Mouse (Mus musculus): ENCODE measurements around the gene Hs3st5. TPM values are rescaled to one million over a fixed set of nuclear protein-coding genes. Genes with fewer than 3 reads are reported as not detected.

Gene Hs3st5
- polyA plus RNA-seq (2014; fragmentation: Nextera tagmentation; extraction: Ambion mirVana) = 2.2 and 2.6 TPM in 2 replicates

DNA sequence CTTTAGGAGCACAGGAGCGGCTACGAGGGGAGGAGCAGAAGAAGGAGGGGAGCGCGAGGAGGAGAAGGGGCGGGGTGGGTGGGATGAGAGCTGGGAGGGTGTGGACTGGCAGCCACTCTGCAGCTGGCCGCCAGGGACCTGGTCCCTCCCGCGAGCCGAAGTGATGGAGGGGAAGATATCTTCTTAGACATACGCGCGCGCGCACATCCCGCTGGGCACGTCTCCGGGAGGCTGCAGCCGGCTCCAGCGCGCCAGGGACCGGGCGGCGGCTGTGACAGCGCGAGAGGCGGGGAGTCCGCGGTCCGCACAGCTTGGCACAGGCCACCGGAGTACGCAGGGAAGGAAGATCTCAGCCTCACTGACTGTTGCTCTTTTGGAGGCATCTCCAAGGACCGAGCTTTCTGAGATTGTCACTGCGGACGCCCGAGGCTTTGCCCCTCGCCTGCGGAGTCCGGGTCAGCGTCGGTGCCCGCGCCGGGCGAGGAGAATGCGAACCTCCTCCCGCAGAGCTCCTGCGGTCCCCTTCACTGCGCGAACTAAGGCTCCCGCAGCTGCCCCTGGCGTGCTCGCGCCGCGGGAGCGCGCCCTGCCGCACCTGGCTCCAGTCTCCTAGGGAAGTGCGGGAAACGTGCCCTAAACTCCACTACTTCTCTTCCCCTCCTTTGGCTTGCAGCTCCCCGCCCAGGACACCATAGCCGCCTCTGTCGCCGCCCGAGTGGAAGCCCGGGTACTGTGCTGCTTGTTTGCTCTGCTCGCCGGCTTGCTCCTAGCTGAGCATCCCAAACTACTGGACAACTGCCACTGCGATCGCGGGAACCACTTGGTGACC is at the start of gene Hs3st5:
Gene Hs3st5, plus strand, starts transcription at position 88 of the 829 bp plus-strand sequence.
- no peaks in the 10 kb centered on the region for H3K36me3 ChIP-seq (ENCODE audit: control insufficient read depth, insufficient read depth, low read length)
- H3K27me3 ChIP-seq (ENCODE audit: control insufficient read depth, insufficient read depth, low read length) = peaks cover 14% of the 10 kb centered on the region

DNA sequence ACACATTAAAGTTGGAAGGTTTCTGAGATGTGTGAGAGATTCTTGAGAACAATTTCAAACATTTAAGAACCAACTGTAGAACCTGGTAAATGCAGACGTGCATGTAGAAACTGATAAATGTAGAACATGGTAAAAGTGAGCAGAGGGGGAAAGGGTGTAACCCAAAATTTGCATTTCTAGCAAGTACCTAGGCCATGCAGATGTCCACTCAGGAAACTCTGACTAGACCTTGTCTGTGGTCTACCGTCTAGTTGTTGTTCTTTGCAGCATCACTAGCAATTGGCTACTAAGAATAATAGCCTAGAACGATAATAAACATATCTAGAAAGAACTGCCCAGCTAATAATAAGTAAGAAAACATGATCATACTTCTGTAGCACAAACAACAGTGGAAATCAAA is 38.0 kb upstream of the Hs3st5 start:
- H3K27me3 ChIP-seq (ENCODE audit: control insufficient read depth, insufficient read depth, low read length) = no peaks in the 10 kb centered on the region
- WGBS = 83% methylated on average over 3 of the region's 3 CpGs
- H3K4me2 ChIP-seq = no peak overlapping the region
- no peaks in the 10 kb centered on the region for H3K9me3 ChIP-seq (ENCODE audit: control insufficient read depth, low read length)
- DNase-seq (ENCODE audit: low spot score, missing footprints) (no peak), ATAC-seq (ENCODE audit: low FRiP score) (no peak)
- no peak overlapping the region for H3K9ac ChIP-seq (ENCODE audit: low read length)
- no peak overlapping the region for H3K27ac ChIP-seq (ENCODE audit: low read depth, low read length)
- no peak overlapping the region for H3K4me3 ChIP-seq (ENCODE audit: low read depth, low read length)
- H3K36me3 ChIP-seq (ENCODE audit: control insufficient read depth, insufficient read depth, low read length) = no peaks in the 10 kb centered on the region
- no peaks in the 10 kb centered on the region for H3K4me1 ChIP-seq (ENCODE audit: control insufficient read depth, insufficient read depth, low read length)

More for the DNA sequence above, at the start of gene Hs3st5:
- WGBS = 0% methylated on average over 61 of the region's 71 CpGs
- H3K9ac ChIP-seq (ENCODE audit: low read length) = peak within 1 kb of the TSS; percentile 39
- DNase-seq (ENCODE audit: low spot score, missing footprints) (peak; percentile 96), ATAC-seq (ENCODE audit: low FRiP score) (peak; percentile 89)
- H3K27ac ChIP-seq (ENCODE audit: low read depth, low read length) = no peak within 1 kb of the TSS
- peak within 1 kb of the TSS; percentile 56 for H3K4me3 ChIP-seq (ENCODE audit: low read depth, low read length)
- no peaks in the 10 kb centered on the region for H3K9me3 ChIP-seq (ENCODE audit: control insufficient read depth, low read length)
- peaks cover 3% of the 10 kb centered on the region; the same call in 1 of the 2 replicates for H3K4me1 ChIP-seq (ENCODE audit: control insufficient read depth, insufficient read depth, low read length)
- peak within 1 kb of the TSS; percentile 97 for H3K4me2 ChIP-seq

DNA sequence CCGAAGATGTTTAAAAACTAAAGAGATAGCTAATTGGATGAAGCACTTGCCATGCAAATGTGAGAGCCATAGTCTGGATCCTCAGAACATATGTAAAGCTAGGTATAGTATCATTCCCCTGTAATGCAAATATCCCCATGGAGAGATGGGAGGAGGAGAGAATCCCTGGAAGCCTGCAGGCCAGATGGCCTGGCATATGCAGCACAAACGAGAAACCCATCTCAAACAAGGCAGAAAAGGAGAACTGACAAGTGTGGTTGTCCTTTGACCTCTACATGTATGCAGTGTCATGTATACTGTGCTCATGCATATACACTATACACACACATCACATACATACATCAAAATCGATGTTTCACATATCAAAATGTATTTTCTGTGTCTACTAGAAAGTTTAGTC is 35.5 kb upstream of the Hs3st5 start:
- Histone ChIP-seq H3K9me3 (ENCODE audit: control insufficient read depth, low read length) (no peaks in the 10 kb centered on the region), H3K4me1 (ENCODE audit: control insufficient read depth, insufficient read depth, low read length) (no peaks in the 10 kb centered on the region), H3K36me3 (ENCODE audit: control insufficient read depth, insufficient read depth, low read length) (no peaks in the 10 kb centered on the region), H3K27ac (ENCODE audit: low read depth, low read length) (no peak overlapping the region), H3K4me3 (ENCODE audit: low read depth, low read length) (no peak overlapping the region), H3K27me3 (ENCODE audit: control insufficient read depth, insufficient read depth, low read length) (no peaks in the 10 kb centered on the region), H3K4me2 (no peak overlapping the region), H3K9ac (ENCODE audit: low read length) (no peak overlapping the region)
- DNase-seq (ENCODE audit: low spot score, missing footprints) (no peak), ATAC-seq (ENCODE audit: low FRiP score) (0 out of 2 replicates have a peak, but pooled peaks have one; percentile 33)
- WGBS = 71% methylated on average over 3 of the region's 3 CpGs

DNA sequence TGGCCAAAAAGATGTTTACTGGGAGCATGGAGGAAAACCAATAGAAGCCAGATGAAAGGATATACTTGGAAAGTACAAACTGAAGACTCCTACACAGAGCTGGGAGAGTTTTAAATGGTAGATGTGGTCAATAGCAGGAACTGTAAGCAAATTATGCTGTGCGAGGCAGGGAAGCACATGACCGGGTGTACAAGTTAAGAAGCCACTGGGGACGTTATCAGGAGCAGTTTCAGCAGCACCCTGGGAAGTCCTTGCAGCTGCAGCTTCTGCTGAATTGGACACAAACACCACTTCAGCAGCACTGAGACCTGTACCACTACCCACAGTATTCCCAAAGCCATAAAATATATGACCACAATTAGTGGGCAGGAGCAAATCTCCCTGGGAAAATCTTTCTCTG is 31.8 kb upstream of the Hs3st5 start:
- no peak overlapping the region for H3K9ac ChIP-seq (ENCODE audit: low read length)
- H3K27ac ChIP-seq (ENCODE audit: low read depth, low read length) = no peak overlapping the region
- ATAC-seq (ENCODE audit: low FRiP score) (no peak), DNase-seq (ENCODE audit: low spot score, missing footprints) (no peak)
- WGBS = 78% methylated on average over 3 of the region's 3 CpGs
- H3K36me3 ChIP-seq (ENCODE audit: control insufficient read depth, insufficient read depth, low read length) = no peaks in the 10 kb centered on the region
- no peaks in the 10 kb centered on the region for H3K4me1 ChIP-seq (ENCODE audit: control insufficient read depth, insufficient read depth, low read length)
- H3K4me3 ChIP-seq (ENCODE audit: low read depth, low read length) = no peak overlapping the region
- H3K9me3 ChIP-seq (ENCODE audit: control insufficient read depth, low read length) = no peaks in the 10 kb centered on the region
- no peak overlapping the region for H3K4me2 ChIP-seq
- no peaks in the 10 kb centered on the region for H3K27me3 ChIP-seq (ENCODE audit: control insufficient read depth, insufficient read depth, low read length)

DNA sequence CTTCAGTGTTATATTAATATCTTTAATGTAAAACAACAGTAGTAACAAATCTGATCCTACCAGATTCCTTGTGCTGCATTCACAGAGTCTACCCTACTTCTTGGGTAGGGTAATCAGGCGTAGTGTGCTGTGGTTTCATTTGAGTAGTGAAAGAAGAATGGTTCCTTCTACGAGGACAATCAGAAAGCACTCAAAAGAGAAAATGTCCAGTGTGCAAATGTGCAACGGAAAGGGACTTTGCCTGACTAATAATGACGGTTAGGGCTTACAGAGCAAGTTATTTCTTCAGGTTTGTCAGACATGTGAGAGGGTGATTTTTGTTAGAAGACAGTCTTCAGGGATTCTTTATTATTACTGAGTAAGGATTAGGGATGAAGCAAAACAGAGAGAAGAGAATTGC is 29.1 kb upstream of the Hs3st5 start:
- Histone ChIP-seq H3K4me1 (ENCODE audit: control insufficient read depth, insufficient read depth, low read length) (no peaks in the 10 kb centered on the region), H3K4me2 (no peak overlapping the region), H3K27me3 (ENCODE audit: control insufficient read depth, insufficient read depth, low read length) (no peaks in the 10 kb centered on the region), H3K9ac (ENCODE audit: low read length) (no peak overlapping the region), H3K4me3 (ENCODE audit: low read depth, low read length) (no peak overlapping the region), H3K27ac (ENCODE audit: low read depth, low read length) (no peak overlapping the region), H3K9me3 (ENCODE audit: control insufficient read depth, low read length) (no peaks in the 10 kb centered on the region), H3K36me3 (ENCODE audit: control insufficient read depth, insufficient read depth, low read length) (no peaks in the 10 kb centered on the region)
- DNase-seq (ENCODE audit: low spot score, missing footprints) (no peak), ATAC-seq (ENCODE audit: low FRiP score) (no peak)
- WGBS = 80% methylated on average over 4 of the region's 4 CpGs

DNA sequence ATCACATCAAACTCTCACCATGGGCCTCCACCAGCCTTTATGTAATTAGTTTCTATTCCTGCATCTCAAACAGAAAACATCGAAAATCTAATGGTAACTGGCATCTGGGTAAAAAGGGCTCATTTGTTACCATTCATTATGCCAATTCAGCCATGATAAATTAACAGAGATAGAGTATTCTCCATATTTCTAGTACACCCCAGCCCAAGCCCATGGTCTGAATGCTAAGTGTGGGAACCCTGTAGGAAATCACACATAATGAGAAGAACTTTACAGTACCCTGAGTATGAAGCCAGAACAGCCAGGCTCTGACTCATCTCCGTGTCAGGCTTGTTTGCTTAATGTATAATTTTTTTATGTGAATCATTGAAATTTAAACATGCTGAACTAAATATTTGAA is 23.3 kb upstream of the Hs3st5 start:
- H3K4me2 ChIP-seq = no peak overlapping the region
- no peaks in the 10 kb centered on the region for H3K9me3 ChIP-seq (ENCODE audit: control insufficient read depth, low read length)
- no peak overlapping the region for H3K4me3 ChIP-seq (ENCODE audit: low read depth, low read length)
- H3K36me3 ChIP-seq (ENCODE audit: control insufficient read depth, insufficient read depth, low read length) = no peaks in the 10 kb centered on the region
- no peak overlapping the region for H3K9ac ChIP-seq (ENCODE audit: low read length)
- DNase-seq (ENCODE audit: low spot score, missing footprints) (no peak), ATAC-seq (ENCODE audit: low FRiP score) (no peak)
- H3K4me1 ChIP-seq (ENCODE audit: control insufficient read depth, insufficient read depth, low read length) = no peaks in the 10 kb centered on the region
- H3K27me3 ChIP-seq (ENCODE audit: control insufficient read depth, insufficient read depth, low read length) = no peaks in the 10 kb centered on the region
- H3K27ac ChIP-seq (ENCODE audit: low read depth, low read length) = no peak overlapping the region
- 64% methylated on average over 2 of the region's 2 CpGs for WGBS

DNA sequence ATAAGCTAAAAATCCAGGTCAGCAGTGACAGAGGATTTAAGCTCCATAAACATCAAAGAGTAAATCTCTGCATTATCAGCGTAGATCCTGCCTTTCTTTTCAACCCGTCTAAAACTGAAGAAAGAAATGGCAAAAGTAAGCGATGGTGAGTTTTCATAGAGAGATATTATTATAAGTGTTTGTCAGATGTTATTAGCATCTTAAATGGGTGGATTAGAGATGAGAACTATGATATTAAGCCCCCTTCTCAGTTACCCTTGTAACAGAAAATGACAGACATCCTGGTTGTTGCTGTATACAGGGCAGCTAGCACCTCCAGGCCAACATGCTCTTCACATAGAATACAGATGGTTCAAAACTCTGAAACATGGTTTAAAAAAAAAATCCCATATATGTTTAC is 22.6 kb upstream of the Hs3st5 start:
- Histone ChIP-seq H3K9ac (ENCODE audit: low read length) (no peak overlapping the region), H3K36me3 (ENCODE audit: control insufficient read depth, insufficient read depth, low read length) (no peaks in the 10 kb centered on the region), H3K4me3 (ENCODE audit: low read depth, low read length) (no peak overlapping the region), H3K9me3 (ENCODE audit: control insufficient read depth, low read length) (no peaks in the 10 kb centered on the region), H3K27me3 (ENCODE audit: control insufficient read depth, insufficient read depth, low read length) (no peaks in the 10 kb centered on the region), H3K27ac (ENCODE audit: low read depth, low read length) (no peak overlapping the region), H3K4me1 (ENCODE audit: control insufficient read depth, insufficient read depth, low read length) (no peaks in the 10 kb centered on the region), H3K4me2 (no peak overlapping the region)
- DNase-seq (ENCODE audit: low spot score, missing footprints) (no peak), ATAC-seq (ENCODE audit: low FRiP score) (no peak)
- WGBS = 55% methylated on average over 3 of the region's 3 CpGs

DNA sequence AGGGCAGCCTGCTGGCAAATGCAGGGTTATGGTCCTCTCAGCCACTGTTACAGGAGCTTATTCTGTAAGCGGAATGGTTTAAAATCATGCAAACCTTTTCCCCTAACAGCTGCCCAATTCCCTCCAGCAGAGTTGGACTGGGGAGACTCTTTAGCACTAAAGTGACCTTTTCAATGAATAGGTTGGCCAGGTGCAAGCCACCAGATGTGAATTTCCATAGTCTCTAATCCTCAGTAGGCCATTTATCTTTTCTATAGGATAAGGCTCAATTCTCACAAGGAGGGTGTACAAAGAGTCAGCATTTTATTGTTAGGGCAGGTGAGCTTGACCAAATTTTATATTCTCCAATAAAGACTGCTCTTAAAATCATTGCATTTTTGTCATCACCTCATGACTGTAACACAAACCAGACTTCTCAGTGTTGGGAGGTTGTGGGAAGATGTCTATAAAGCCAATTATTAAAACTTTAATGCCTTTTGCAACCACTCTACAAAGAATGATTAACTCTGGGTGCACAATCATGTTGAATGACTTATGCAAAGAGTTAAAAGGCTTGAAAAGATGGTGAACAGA is 21.8 kb upstream of the Hs3st5 start:
- Histone ChIP-seq H3K4me1 (ENCODE audit: control insufficient read depth, insufficient read depth, low read length) (no peaks in the 10 kb centered on the region), H3K27me3 (ENCODE audit: control insufficient read depth, insufficient read depth, low read length) (no peaks in the 10 kb centered on the region), H3K27ac (ENCODE audit: low read depth, low read length) (no peak overlapping the region), H3K4me2 (no peak overlapping the region), H3K9ac (ENCODE audit: low read length) (no peak overlapping the region), H3K36me3 (ENCODE audit: control insufficient read depth, insufficient read depth, low read length) (no peaks in the 10 kb centered on the region), H3K9me3 (ENCODE audit: control insufficient read depth, low read length) (no peaks in the 10 kb centered on the region), H3K4me3 (ENCODE audit: low read depth, low read length) (no peak overlapping the region)
- no peak for ATAC-seq (ENCODE audit: low FRiP score)
- no peak for DNase-seq (ENCODE audit: low spot score, missing footprints)
- WGBS = 57% methylated on average over 1 of the region's 1 CpGs

DNA sequence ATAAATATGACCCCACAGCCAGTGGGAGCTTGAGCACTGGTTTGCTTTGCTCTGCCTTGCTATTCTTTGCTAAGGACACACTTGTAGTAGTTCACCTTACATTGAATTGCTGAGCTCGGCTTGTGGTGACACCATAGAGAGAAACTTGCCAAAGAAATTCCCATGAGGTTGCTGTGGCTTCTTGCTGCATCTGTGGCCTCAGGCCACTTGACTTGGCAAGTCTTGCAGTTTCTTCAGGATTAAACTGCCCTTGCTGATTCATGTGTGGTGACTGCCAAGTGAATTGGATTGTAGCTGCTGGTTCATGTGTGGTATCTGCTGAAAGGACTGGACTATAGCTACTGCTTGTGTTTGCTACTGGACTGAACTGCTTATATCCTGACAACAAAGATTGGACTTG is 13.0 kb upstream of the Hs3st5 start:
- Histone ChIP-seq H3K27me3 (ENCODE audit: control insufficient read depth, insufficient read depth, low read length) (no peaks in the 10 kb centered on the region), H3K4me1 (ENCODE audit: control insufficient read depth, insufficient read depth, low read length) (no peaks in the 10 kb centered on the region), H3K9me3 (ENCODE audit: control insufficient read depth, low read length) (no peaks in the 10 kb centered on the region), H3K36me3 (ENCODE audit: control insufficient read depth, insufficient read depth, low read length) (no peaks in the 10 kb centered on the region), H3K27ac (ENCODE audit: low read depth, low read length) (no peak overlapping the region), H3K4me3 (ENCODE audit: low read depth, low read length) (no peak overlapping the region), H3K4me2 (no peak overlapping the region), H3K9ac (ENCODE audit: low read length) (no peak overlapping the region)
- DNase-seq (ENCODE audit: low spot score, missing footprints) = no peak
- 80% methylated on average over 1 of the region's 1 CpGs for WGBS
- no peak for ATAC-seq (ENCODE audit: low FRiP score)

Data from midbrain, embryonic 11.5 days (tissue).